8 mouse cellular contexts compared by ENCODE assay signal in genomic region chr9:65580401-65581256, GRCm38 (mm10). TPM values are rescaled to one million over a fixed set of nuclear protein-coding genes. Genes with fewer than 3 reads are reported as not detected.
A peak's percentile ranks its signal among the peaks of the same experiment; 100 is the strongest.
DNase-seq lines count a peak whose midpoint lies in the region; ATAC-seq and TF ChIP-seq lines count a peak whose summit lies in the region.

No protein-coding gene starts in this region.

- peak overlapping the region; percentile 45 to 61 (median 48) for H3K4me3 ChIP-seq in CH12.LX (replicated peaks in 1 of 3; ENCODE audit: low read depth in 2 of 3, low read length in 2 of 3, poor library complexity in 1 of 3)
- H3K4me3 ChIP-seq in forebrain, embryonic 10.5 days: peak overlapping the region; percentile 69
- H3K4me3 ChIP-seq in heart, embryonic 14.5 days (ENCODE audit: control insufficient read depth in 1 of 2, insufficient read depth in 1 of 2, low read depth in 1 of 2, low read length in 2 of 2): peak overlapping the region; percentile 43 to 47
- H3K4me3 ChIP-seq in liver, embryonic 16.5 days (ENCODE audit: low read depth, low read length): peak overlapping the region; percentile 81
- H3K4me3 ChIP-seq in neural tube, embryonic 12.5 days: peak overlapping the region; percentile 61
- peak overlapping the region; percentile 79 for H3K4me3 ChIP-seq in testis, adult 2 months (ENCODE audit: control insufficient read depth, low read depth, low read length)

- peak overlapping the region; percentile 92 for H3K4me2 ChIP-seq in CH12.LX (ENCODE audit: insufficient read depth, low read depth, poor library complexity, severe bottlenecking)
- peak overlapping the region; percentile 86 for H3K4me2 ChIP-seq in heart, embryonic 14.5 days (ENCODE audit: low read length)
- H3K4me2 ChIP-seq in liver, embryonic 16.5 days (ENCODE audit: low read depth, low read length): peak overlapping the region; percentile 84
- H3K4me2 ChIP-seq in neural tube, embryonic 12.5 days (replicated peaks): peak overlapping the region; percentile 68

- no peak for TF ChIP-seq EP300 in CH12.LX (IDR thresholded peaks at IDR 0.05; ENCODE audit: low read length)

- H3K9me3 ChIP-seq in CH12.LX (replicated peaks; ENCODE audit: low read length): no peaks in the 10 kb centered on the region
- no peaks in the 10 kb centered on the region for H3K9me3 ChIP-seq in forebrain, embryonic 10.5 days
- H3K9me3 ChIP-seq in heart, embryonic 14.5 days (ENCODE audit: control insufficient read depth, low read length): no peaks in the 10 kb centered on the region
- H3K9me3 ChIP-seq in liver, embryonic 16.5 days (replicated peaks; ENCODE audit: control insufficient read depth, low read length): no peaks in the 10 kb centered on the region
- no peaks in the 10 kb centered on the region for H3K9me3 ChIP-seq in neural tube, embryonic 12.5 days

- no peaks in the 10 kb centered on the region for H3K27me3 ChIP-seq in CH12.LX (replicated peaks)
- 0 out of 2 replicates have a peak, but pooled peaks cover 8% of the 10 kb centered on the region for H3K27me3 ChIP-seq in forebrain, embryonic 10.5 days (ENCODE audit: poor library complexity, severe bottlenecking)
- no peaks in the 10 kb centered on the region for H3K27me3 ChIP-seq in heart, embryonic 14.5 days (ENCODE audit: control insufficient read depth, insufficient read depth, low read length)
- H3K27me3 ChIP-seq in liver, embryonic 16.5 days (ENCODE audit: control insufficient read depth, insufficient read depth, low read depth, low read length): no peaks in the 10 kb centered on the region
- H3K27me3 ChIP-seq in neural tube, embryonic 12.5 days (replicated peaks): no peaks in the 10 kb centered on the region
- H3K27me3 ChIP-seq in testis, adult 2 months (ENCODE audit: control insufficient read depth, insufficient read depth, low read length): no peaks in the 10 kb centered on the region

- peak; percentile 95 for DNase-seq in CH12.LX (ENCODE audit: extremely low read depth)
- DNase-seq in c-Kit-positive CD71-negative TER-119-negative erythroid progenitor cells, embryonic 14.5 days (ENCODE audit: low read depth): peak; percentile 95
- peak; percentile 81 for DNase-seq in forebrain, embryonic 10.5 days (ENCODE audit: extremely low spot score, low spot score)
- peak; percentile 93 for DNase-seq in kidney, postnatal 10 days

- TF ChIP-seq POLR2A in CH12.LX (IDR thresholded peaks at IDR 0.05; ENCODE audit: low read depth, low read length): no peak; the same call in none of the 2 replicates
- TF ChIP-seq POLR2A in testis, adult 2 months (IDR thresholded peaks at IDR 0.05; ENCODE audit: control insufficient read depth, low read depth, low read length): no peak

- dilution Hi-C loops in CH12.LX (cut with MboI; ENCODE audit: extremely low pct_ligation_motif_present, extremely low pct_unique_long_range_greater_than_20kb, low sequenced_read_pairs): no loop called here

- H3K9ac ChIP-seq in CH12.LX (ENCODE audit: insufficient read depth, low read depth): peak overlapping the region; percentile 87
- H3K9ac ChIP-seq in heart, embryonic 14.5 days (ENCODE audit: low read length): peak overlapping the region; percentile 65
- H3K9ac ChIP-seq in liver, embryonic 16.5 days (ENCODE audit: low read depth, low read length): peak overlapping the region; percentile 66
- peak overlapping the region; percentile 42; the same call in 1 of the 2 replicates for H3K9ac ChIP-seq in neural tube, embryonic 12.5 days

- peak; percentile 75 to 100 for TF ChIP-seq CTCF in CH12.LX (conservative IDR thresholded peaks at IDR 0.05 in 1 of 2, IDR thresholded peaks at IDR 0.05 in 1 of 2; ENCODE audit: low read depth in 2 of 2, low read length in 2 of 2)
- peak; percentile 72; the same call in 1 of the 2 replicates for TF ChIP-seq CTCF in testis, adult 2 months (IDR thresholded peaks at IDR 0.05; ENCODE audit: control insufficient read depth, insufficient read depth, insufficient replicate concordance, low read depth, low read length)

- H3K27ac ChIP-seq in CH12.LX (ENCODE audit: insufficient read depth, low read depth): peak overlapping the region; percentile 50
- H3K27ac ChIP-seq in forebrain, embryonic 10.5 days: peak overlapping the region; percentile 87
- H3K27ac ChIP-seq in heart, embryonic 14.5 days (replicated peaks in 1 of 2; ENCODE audit: control insufficient read depth in 1 of 2, insufficient read depth in 1 of 2, low read depth in 2 of 2, low read length in 2 of 2): peak overlapping the region; percentile 59 to 82
- peak overlapping the region; percentile 96 for H3K27ac ChIP-seq in liver, embryonic 16.5 days (ENCODE audit: low read length)
- peak overlapping the region; percentile 50; the same call in 1 of the 2 replicates for H3K27ac ChIP-seq in neural tube, embryonic 12.5 days
- no peak overlapping the region for H3K27ac ChIP-seq in testis, adult 2 months (ENCODE audit: control insufficient read depth, insufficient read depth, low read depth, low read length)

- peak; percentile 96 for TF ChIP-seq RAD21 in CH12.LX (IDR thresholded peaks at IDR 0.05; ENCODE audit: low read depth, low read length)

- H3K79me2 ChIP-seq in CH12.LX (replicated peaks; ENCODE audit: control insufficient read depth, extremely low read depth, insufficient read depth, poor library complexity, severe bottlenecking): peaks cover 40% of the 10 kb centered on the region

- ATAC-seq in heart, embryonic 14.5 days (ENCODE audit: insufficient number of reproducible peaks, insufficient read depth, low FRiP score, low read depth): no peak; the same call in 1 of the 2 replicates
- ATAC-seq in liver, embryonic 16.5 days (ENCODE audit: low read depth): peak; percentile 49
- peak; percentile 80 for ATAC-seq in neural tube, embryonic 12.5 days (ENCODE audit: low FRiP score, low read depth)

- peaks cover 0 to 2% of the 10 kb centered on the region in 2 experiments for H3K36me3 ChIP-seq in CH12.LX (replicated peaks in 1 of 2; ENCODE audit: control insufficient read depth in 1 of 2, insufficient read depth in 1 of 2, low read length in 1 of 2)
- no peaks in the 10 kb centered on the region for H3K36me3 ChIP-seq in forebrain, embryonic 10.5 days (replicated peaks)
- H3K36me3 ChIP-seq in heart, embryonic 14.5 days (ENCODE audit: control insufficient read depth, insufficient read depth, low read length): no peaks in the 10 kb centered on the region
- H3K36me3 ChIP-seq in liver, embryonic 16.5 days (ENCODE audit: control insufficient read depth, insufficient read depth): 0 out of 2 replicates have a peak, but pooled peaks cover 3% of the 10 kb centered on the region
- no peaks in the 10 kb centered on the region for H3K36me3 ChIP-seq in neural tube, embryonic 12.5 days
- H3K36me3 ChIP-seq in testis, adult 2 months (ENCODE audit: control insufficient read depth, insufficient read depth, low read length): no peaks in the 10 kb centered on the region

- WGBS in forebrain, embryonic 10.5 days: 6% methylated on average over 25 of the region's 29 CpGs
- WGBS in heart, embryonic 14.5 days: 6% methylated on average over 28 of the region's 29 CpGs
- 2% methylated on average over 19 of the region's 29 CpGs for WGBS in liver, embryonic 16.5 days (ENCODE audit: insufficient replicate concordance)
- 11% methylated on average over 18 of the region's 29 CpGs for WGBS in neural tube, embryonic 12.5 days

- H3K4me1 ChIP-seq in CH12.LX (ENCODE audit: control insufficient read depth in 1 of 2, insufficient read depth in 2 of 2): peaks cover 9 to 37% of the 10 kb centered on the region in 2 experiments; a peak in 3 of 4 replicates
- peaks cover 53% of the 10 kb centered on the region for H3K4me1 ChIP-seq in forebrain, embryonic 10.5 days
- peaks cover 33 to 44% of the 10 kb centered on the region in 2 experiments for H3K4me1 ChIP-seq in heart, embryonic 14.5 days (ENCODE audit: control insufficient read depth in 2 of 2, insufficient read depth in 2 of 2, low read length in 2 of 2)
- H3K4me1 ChIP-seq in liver, embryonic 16.5 days (ENCODE audit: control insufficient read depth, low read depth, low read length): peaks cover 40% of the 10 kb centered on the region
- H3K4me1 ChIP-seq in neural tube, embryonic 12.5 days: peaks cover 16% of the 10 kb centered on the region
- H3K4me1 ChIP-seq in testis, adult 2 months (ENCODE audit: control insufficient read depth, insufficient read depth, low read length): peaks cover 16% of the 10 kb centered on the region

- in situ Hi-C loops in CH12.LX (cut with MboI; ENCODE audit: low pct_ligation_motif_present, low pct_unique_long_range_greater_than_20kb, low sequenced_read_pairs): loop anchor here (10.0 kb wide), 1 partner anchor 136 kb away; no protein-coding TSS in a partner anchor

RNA-seq across cellular contexts. Expression of gene Plekho2, which starts 0.8 kb away (rescaled TPM):
- 13.9 and 16.8 TPM in 2 replicates for total RNA-seq in CH12.LX (2012; rRNA removed)
- total RNA-seq in CH12.LX (2014; rRNA removed): 7.2 and 7.9 TPM in 2 replicates
- polyA plus RNA-seq in CH12.LX (2012; ENCODE audit: insufficient read length, low read depth): 33.8 and 37.1 TPM in 2 replicates
- 11.1 and 11.9 TPM in 2 replicates for polyA plus RNA-seq in forebrain, embryonic 10.5 days (2016; fragmentation: Nextera tagmentation; extraction: Ambion mirVana)
- polyA plus RNA-seq in heart, embryonic 14.5 days (2014; fragmentation: Nextera tagmentation; extraction: Ambion mirVana): 8.8 and 9.8 TPM in 2 replicates
- polyA plus RNA-seq in liver, embryonic 16.5 days (2015; fragmentation: Nextera tagmentation; extraction: Ambion mirVana): 23.1 and 24.5 TPM in 2 replicates
- 11.6 and 12.4 TPM in 2 replicates for polyA plus RNA-seq in neural tube, embryonic 12.5 days (2016; fragmentation: Nextera tagmentation; extraction: Ambion mirVana)
- polyA plus RNA-seq in testis, adult 2 months (2012; rRNA removed): 67.0 and 72.5 TPM in 2 replicates

RNA-seq across cellular contexts. Expression of gene Pif1, which starts 6.3 kb away (rescaled TPM):
- total RNA-seq in CH12.LX (2012; rRNA removed) (12.2 and 15.7 TPM in 2 replicates), CH12.LX (2014; rRNA removed) (11.2 and 13.3 TPM in 2 replicates)
- 12.3 and 14.5 TPM in 2 replicates for polyA plus RNA-seq in CH12.LX (2012; ENCODE audit: insufficient read length, low read depth)
- polyA plus RNA-seq in forebrain, embryonic 10.5 days (2016; fragmentation: Nextera tagmentation; extraction: Ambion mirVana): 30.9 and 31.9 TPM in 2 replicates
- polyA plus RNA-seq in heart, embryonic 14.5 days (2014; fragmentation: Nextera tagmentation; extraction: Ambion mirVana): 8.7 and 9.2 TPM in 2 replicates
- polyA plus RNA-seq in liver, embryonic 16.5 days (2015; fragmentation: Nextera tagmentation; extraction: Ambion mirVana): 9.6 and 10.9 TPM in 2 replicates
- polyA plus RNA-seq in neural tube, embryonic 12.5 days (2016; fragmentation: Nextera tagmentation; extraction: Ambion mirVana): 14.7 and 15.8 TPM in 2 replicates
- polyA plus RNA-seq in testis, adult 2 months (2012; rRNA removed): 0.40 and 0.79 TPM in 2 replicates

RNA-seq across cellular contexts. Expression of gene Rbpms2, which starts 48.8 kb away (rescaled TPM):
- 0.13 TPM in 1 of 2 replicates, not detected in the other for total RNA-seq in CH12.LX (2012; rRNA removed)
- not detected in 2 replicates for total RNA-seq in CH12.LX (2014; rRNA removed)
- polyA plus RNA-seq in CH12.LX (2012; ENCODE audit: insufficient read length, low read depth): 0.34 and 0.95 TPM in 2 replicates
- 24.2 and 24.7 TPM in 2 replicates for polyA plus RNA-seq in forebrain, embryonic 10.5 days (2016; fragmentation: Nextera tagmentation; extraction: Ambion mirVana)
- polyA plus RNA-seq in heart, embryonic 14.5 days (2014; fragmentation: Nextera tagmentation; extraction: Ambion mirVana): 125 TPM in 2 replicates
- 11.9 and 14.6 TPM in 2 replicates for polyA plus RNA-seq in liver, embryonic 16.5 days (2015; fragmentation: Nextera tagmentation; extraction: Ambion mirVana)
- 10.2 and 10.3 TPM in 2 replicates for polyA plus RNA-seq in neural tube, embryonic 12.5 days (2016; fragmentation: Nextera tagmentation; extraction: Ambion mirVana)
- 11.5 and 14.1 TPM in 2 replicates for polyA plus RNA-seq in testis, adult 2 months (2012; rRNA removed)
